Mouse (Mus musculus) large intestine, adult 2 months (tissue): ENCODE results near the gene Emx1. TPM values are rescaled to one million over a fixed set of nuclear protein-coding genes. Genes with fewer than 3 reads are reported as not detected.

Experiments used
- DNase-seq: peaks from one replicate; pipeline ENCODE4 v3.0.0-alpha.2; 2012; ENCODE audit warnings: low read depth, low spot score
- WGBS: fragments of 180-500 bp; shearing (Covaris S2); methylation state at CpG from one replicate; pipeline ENCODE4 v1.1.7; 2018; 5-methylcytosine and 5-hydroxymethylcytosine counted together
- polyA plus RNA-seq: library from polyadenylated mRNA; depleted of rRNA; stranded (reverse); fragments of >200 nt; gene quantifications from 2 replicates; pipeline ENCODE4 v1.2.3, GENCODE M21; 2012

Emx1 gene
- polyA plus RNA-seq, 1 experiment: not detected

DNA sequence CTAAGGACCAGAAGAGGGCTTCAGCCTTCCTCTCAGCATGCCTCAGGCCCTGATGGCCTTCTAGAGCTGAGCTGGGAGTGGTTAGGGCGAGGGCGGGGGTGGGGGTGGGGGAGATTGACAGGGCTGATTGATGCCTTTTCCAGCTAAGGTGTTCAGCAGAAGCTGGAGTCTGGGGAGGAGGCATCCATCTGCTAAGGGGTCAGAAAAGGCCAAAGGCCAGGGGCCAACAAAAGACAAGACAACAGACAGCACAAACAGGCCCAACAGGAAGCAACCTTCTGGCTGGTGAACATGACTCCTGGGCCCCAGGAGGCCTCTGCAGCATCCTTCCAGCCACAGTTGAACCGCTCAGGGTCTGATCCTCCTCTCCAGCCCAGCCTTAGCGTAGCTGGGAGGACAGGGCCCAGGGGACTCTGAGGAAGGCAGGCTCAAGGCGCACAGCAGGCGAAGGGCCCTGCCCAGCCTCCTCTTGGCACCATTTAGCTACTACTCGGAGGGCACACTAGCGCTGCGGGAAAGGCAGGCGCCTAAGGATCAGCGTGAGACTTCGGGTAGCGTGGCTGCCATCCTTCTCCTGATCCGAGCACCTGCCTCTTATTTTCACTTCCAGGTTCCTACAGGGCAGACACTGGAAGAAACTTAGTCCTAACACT is 36.4 kb downstream of the Emx1 start:
- DNase-seq: no peak
- 84% methylated on average over 14 of the region's 14 CpGs for WGBS

DNA sequence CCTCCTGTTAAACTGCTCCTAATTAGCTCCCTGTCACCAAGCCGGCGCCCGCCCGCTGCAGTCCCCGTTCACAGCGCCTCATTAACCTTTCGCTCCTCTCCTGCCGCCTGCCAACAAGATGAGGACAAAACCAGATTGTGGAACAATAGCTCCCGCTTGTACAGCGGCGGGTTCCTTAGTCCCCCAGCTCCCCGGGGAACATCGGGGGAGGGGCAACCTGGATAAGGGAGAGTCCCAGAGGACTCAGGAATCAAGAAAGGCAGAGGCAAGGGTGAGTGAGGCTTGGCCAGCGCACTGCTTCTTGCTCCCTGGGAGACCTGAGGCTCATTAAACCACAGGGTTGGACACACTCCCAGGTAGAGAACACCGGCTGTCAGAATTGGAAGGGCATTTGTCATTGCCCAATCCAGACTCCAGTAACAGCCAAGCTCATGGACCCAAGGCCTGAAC is 37.2 kb downstream of the Emx1 start:
- 77% methylated on average over 15 of the region's 15 CpGs for WGBS
- DNase-seq: no peak

DNA sequence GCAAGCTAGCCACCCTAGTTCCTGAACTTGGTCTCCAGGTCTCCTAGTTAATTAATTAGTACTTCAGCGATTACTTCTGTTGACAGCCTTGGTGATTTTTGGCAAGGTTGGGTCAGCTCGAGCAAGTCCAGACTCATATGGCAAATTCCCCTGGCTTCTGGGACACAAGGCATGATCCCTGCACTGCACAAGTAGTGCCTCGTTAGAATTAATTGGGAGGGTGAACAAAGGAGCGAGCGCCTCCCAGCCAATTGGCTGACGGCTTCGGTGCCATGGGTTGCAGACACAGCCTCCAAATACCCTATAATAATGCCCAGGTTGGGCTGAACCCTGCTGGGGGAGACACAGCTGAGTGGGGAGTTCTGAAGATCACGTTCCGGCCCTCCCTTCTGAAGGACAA is 39.3 kb downstream of the Emx1 start:
- WGBS: 93% methylated on average over 9 of the region's 9 CpGs

GRCm38 (mm10) chr6:85227520-85227919 is 40.3 kb downstream of the Emx1 start:
- DNase-seq: no peak
- 51% methylated on average over 2 of the region's 2 CpGs for WGBS

More for the DNA sequence above, 39.3 kb downstream of the Emx1 start:
- DNase-seq: no peak

- WGBS: 29% methylated on average over 3 of the region's 3 CpGs
- DNase-seq: no peak
Observed at GRCm38 (mm10) chr6:85230762-85231161, 43.5 kb downstream of the Emx1 start.

DNA sequence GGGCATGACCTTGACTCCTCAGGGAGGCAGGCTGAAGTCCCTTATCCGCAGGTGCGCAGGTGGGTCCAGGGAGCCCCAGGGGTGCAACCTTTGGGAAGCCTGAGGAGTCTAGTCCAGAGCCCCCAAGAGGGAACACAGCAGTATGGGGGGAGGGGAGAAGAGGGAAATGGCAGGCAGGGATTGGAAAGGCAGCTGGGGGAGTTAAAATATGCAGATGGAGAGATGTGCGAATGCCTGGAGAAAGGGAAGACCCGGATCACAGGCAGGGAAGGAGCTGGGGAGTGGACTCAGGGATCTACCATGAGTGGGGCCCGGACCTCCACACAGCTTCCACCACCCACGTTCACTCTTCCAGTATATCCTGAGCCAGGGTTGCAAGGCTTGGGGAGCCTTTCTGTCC is 44.2 kb downstream of the Emx1 start:
- 79% methylated on average over 6 of the region's 6 CpGs for WGBS
- DNase-seq: no peak

DNA sequence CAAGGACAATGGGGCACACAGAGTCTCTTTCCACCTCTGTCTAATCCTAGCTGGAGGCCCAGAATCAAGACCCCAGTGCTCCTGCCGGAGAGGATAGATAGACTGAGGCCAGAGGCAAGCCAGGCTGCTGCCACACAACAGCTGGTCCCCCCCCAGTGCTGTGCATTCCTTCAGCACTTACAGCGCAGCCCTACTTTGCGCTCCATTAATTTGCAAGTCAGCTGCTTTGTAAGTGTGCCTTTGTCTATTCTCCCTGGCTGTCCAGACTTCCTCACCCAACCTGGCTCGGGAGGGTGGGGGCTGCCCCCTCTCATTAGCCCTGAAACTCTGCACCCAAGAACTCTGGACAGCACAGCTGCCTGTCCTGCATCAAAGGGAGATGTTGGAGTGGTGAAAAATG is 44.8 kb downstream of the Emx1 start:
- DNase-seq: no peak
- 85% methylated on average over 4 of the region's 4 CpGs for WGBS

DNA sequence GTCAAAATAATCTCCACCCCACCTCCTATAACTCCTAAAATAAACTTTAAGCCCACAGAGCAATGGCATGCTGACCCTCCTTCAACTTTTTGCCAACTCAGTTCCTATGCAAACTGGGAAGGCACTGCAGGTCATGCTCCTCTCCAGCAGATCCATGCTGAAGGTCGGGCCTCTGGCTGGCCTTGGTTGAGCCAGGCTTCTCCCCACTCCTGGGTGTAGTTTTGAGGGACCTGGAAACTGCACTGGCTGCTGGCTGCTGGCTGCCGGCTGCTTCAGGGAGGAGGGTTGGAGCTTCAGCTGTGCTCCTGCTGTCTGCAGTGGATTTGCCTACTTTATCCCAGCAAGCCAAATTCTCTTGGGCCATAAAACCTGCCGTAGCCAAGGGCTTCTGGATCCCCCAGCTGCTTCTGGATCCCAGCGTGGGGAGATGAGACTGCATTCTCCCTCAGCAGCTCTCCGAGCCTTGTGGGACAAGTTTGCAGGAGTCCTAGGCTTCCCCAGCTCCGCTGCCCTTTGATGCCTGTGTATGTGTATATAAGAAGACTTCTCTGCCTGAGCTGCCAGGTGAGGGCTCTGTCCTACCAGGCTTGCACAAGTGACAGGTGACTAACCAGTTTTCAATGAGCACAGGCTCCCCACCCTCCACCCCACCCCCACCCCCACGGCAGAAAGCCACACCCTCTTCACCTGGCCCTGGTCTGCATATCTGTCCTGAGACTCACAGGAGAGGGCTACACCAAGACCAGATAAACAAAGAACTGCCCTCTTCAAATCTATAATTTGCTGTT is 45.8 kb downstream of the Emx1 start:
- 23% methylated on average over 7 of the region's 7 CpGs for WGBS
- DNase-seq: no peak

GRCm38 (mm10) chr6:85234796-85235195 is 47.6 kb downstream of the Emx1 start:
- 63% methylated on average over 5 of the region's 5 CpGs for WGBS
- DNase-seq: no peak

DNA sequence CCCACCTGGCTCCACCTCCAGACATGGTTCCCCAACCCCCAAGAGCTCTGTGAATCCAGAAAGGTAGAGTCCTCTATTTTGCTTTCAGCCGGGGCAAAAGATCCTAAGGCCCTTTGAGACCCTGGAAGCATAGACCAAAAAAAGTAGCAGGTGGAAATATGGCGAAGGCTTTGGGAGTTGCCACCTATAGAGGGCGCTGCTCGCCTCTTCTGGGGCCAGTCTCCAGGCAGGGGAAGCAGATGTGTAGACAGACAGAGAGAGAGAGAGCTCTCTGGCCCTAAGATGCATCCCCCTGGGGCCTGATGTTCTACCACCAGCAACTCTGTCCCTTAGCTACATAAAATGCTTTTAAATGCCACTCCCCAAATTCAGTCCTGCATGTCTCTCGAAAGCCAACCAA is 49.8 kb downstream of the Emx1 start:
- WGBS: 51% methylated on average over 5 of the region's 5 CpGs
- no peak for DNase-seq

DNA sequence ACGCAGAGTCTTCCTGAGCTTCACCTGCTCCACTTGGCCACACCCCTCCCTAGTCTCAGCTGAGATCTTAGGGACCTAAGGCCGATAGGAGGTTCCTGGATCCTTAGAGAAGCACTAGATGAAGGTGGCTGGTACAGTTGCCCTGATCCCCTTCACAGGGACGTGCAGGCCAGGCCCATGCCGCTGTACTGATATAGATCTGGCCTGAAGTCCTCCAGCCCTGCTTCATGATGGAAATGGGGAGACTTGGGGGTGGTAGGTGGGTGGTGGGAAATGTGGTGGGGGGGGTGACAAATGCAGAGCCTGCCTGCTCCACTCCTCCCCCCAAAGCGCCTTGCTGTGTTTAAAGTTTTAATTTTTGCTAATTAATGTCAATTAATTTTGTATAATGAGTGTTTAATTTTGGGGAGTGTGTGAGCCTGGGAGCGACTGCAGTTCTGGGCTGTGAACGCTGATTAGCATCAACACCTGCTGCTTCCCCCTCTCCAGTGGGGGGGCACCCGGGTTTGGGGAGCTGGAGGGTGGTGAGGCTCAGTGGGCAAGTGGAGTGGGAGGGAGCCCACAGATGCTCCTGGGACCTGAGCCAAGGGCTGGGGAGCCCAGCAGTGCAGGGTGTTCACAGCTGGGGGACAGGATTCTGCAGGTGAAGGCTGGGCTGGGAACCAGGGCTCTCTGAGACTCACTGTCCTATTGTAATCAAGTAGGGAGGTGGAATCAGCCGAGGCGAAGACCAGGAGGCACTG is 50.5 kb downstream of the Emx1 start:
- WGBS: 74% methylated on average over 10 of the region's 10 CpGs
- DNase-seq: no peak

DNA sequence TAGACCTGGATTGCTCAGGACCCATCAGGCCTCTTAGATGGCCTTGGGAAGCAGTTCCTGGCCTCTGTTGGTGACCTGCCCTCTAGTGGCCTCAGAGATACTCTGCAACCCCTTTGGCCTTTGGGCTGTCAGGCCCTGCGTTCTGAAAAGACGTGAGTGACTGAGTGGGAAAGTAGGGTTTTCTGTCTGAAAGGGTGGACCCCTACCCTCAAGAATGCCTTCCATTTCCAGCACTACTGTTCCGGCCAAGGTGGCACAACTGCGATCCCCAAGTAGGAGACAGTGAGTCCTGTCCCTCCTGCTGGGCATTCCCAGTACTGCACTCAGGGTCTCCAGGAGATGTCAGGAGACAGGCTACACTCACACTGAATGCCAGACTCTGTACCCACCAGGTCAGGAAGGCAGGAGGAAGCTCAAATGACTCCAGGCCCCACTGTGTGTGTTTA is 51.8 kb downstream of the Emx1 start:
- no peak for DNase-seq
- 9% methylated on average over 4 of the region's 4 CpGs for WGBS

DNA sequence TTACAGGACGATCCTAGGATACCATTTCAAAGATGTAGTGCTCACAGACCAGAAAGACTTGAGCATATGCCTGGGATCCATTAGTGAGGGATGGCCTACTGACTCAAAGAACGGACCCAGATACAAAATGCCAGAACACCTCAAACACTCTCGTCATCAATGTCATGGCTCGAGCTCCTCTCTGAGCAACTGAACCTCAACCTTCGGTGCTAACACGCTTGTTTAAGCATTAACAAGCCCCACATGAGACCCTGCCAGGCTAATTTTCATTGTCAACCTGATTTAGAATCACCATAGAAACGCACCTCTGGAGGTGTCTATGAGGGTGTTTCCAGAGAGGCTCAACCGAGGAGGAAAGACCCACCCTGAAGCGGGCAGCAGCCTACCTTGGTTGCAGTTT is 62.6 kb downstream of the Emx1 start:
- 88% methylated on average over 9 of the region's 9 CpGs for WGBS
- DNase-seq: no peak

DNA sequence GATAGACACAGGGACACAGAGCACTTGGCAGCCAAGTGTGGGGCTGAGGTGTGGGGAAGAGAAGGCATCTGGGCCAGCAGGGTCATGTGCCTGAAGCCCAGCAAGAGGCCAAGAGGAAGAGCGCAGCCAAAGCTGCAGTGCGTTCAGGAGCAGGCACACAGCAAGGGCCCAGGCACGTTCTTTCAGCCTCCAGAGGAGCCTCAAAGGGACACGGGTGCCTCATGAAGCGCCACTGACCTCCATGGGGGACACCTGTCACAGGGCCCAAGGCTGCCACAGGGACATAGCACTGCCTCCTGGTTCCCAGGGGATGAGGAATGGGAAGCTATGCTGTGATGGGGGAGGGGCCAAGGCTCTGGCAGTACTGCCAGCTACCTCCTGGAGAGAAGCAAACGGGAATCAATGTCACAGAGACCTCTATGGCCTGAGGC is 63.6 kb downstream of the Emx1 start:
- no peak for DNase-seq
- WGBS: 65% methylated on average over 6 of the region's 6 CpGs

- 86% methylated on average over 17 of the region's 17 CpGs for WGBS
- no peak for DNase-seq
Observed at GRCm38 (mm10) chr6:85252251-85253058, 65.2 kb downstream of the Emx1 start.

GRCm38 (mm10) chr6:85253275-85253674 is 66.0 kb downstream of the Emx1 start:
- 87% methylated on average over 3 of the region's 3 CpGs for WGBS
- DNase-seq: no peak
